Mouse (Mus musculus): ENCODE measurements around the gene Slc9a3. TPM values are rescaled to one million over a fixed set of nuclear protein-coding genes. Genes with fewer than 3 reads are reported as not detected.
A peak's percentile ranks its signal among the peaks of the same experiment; 100 is the strongest.

Slc9a3 gene
- polyA plus RNA-seq, 1 experiment from 2014 or later = not detected

GRCm38 (mm10) chr13:74129909-74130308, 8.7 kb downstream of the Slc9a3 start:
- no peak for DNase-seq (ENCODE audit: low spot score)
- Histone ChIP-seq H3K4me1 (replicated peaks; ENCODE audit: control insufficient read depth, insufficient read depth, low read length) (no peaks in the 10 kb centered on the region), H3K27me3 (ENCODE audit: control insufficient read depth, insufficient read depth, low read length) (no peaks in the 10 kb centered on the region), H3K9me3 (ENCODE audit: control insufficient read depth, low read length) (no peaks in the 10 kb centered on the region), H3K4me2 (ENCODE audit: low read depth, low read length, severe bottlenecking) (no peak overlapping the region), H3K4me3 (ENCODE audit: low read depth, low read length) (no peak overlapping the region), H3K27ac (ENCODE audit: low read depth, low read length) (no peak overlapping the region), H3K9ac (ENCODE audit: low read length) (no peak overlapping the region), H3K36me3 (ENCODE audit: control insufficient read depth, insufficient read depth, low read length) (no peaks in the 10 kb centered on the region)
- no peak for ATAC-seq (replicated peaks; ENCODE audit: low FRiP score)
- 87% methylated on average over 6 of the region's 6 CpGs for WGBS

- Histone ChIP-seq H3K4me3 (ENCODE audit: low read depth, low read length) (no peak overlapping the region), H3K9ac (ENCODE audit: low read length) (no peak overlapping the region), H3K36me3 (ENCODE audit: control insufficient read depth, insufficient read depth, low read length) (no peaks in the 10 kb centered on the region), H3K4me1 (replicated peaks; ENCODE audit: control insufficient read depth, insufficient read depth, low read length) (no peaks in the 10 kb centered on the region), H3K9me3 (ENCODE audit: control insufficient read depth, low read length) (no peaks in the 10 kb centered on the region), H3K27me3 (ENCODE audit: control insufficient read depth, insufficient read depth, low read length) (no peaks in the 10 kb centered on the region), H3K27ac (ENCODE audit: low read depth, low read length) (no peak overlapping the region), H3K4me2 (ENCODE audit: low read depth, low read length, severe bottlenecking) (no peak overlapping the region)
- ATAC-seq (replicated peaks; ENCODE audit: low FRiP score) = no peak
- WGBS = 86% methylated on average over 7 of the region's 7 CpGs
- DNase-seq (ENCODE audit: low spot score) = no peak
These were observed 17.8 kb downstream of the Slc9a3 start for GRCm38 (mm10) chr13:74138906-74139647.

GRCm38 (mm10) chr13:74140793-74141192, 19.5 kb downstream of the Slc9a3 start:
- no peak for DNase-seq (ENCODE audit: low spot score)
- no peaks in the 10 kb centered on the region for H3K27me3 ChIP-seq (ENCODE audit: control insufficient read depth, insufficient read depth, low read length)
- no peak overlapping the region for H3K4me3 ChIP-seq (ENCODE audit: low read depth, low read length)
- no peak for ATAC-seq (replicated peaks; ENCODE audit: low FRiP score)
- no peaks in the 10 kb centered on the region for H3K4me1 ChIP-seq (replicated peaks; ENCODE audit: control insufficient read depth, insufficient read depth, low read length)
- H3K9ac ChIP-seq (ENCODE audit: low read length) = no peak overlapping the region
- no peaks in the 10 kb centered on the region for H3K36me3 ChIP-seq (ENCODE audit: control insufficient read depth, insufficient read depth, low read length)
- H3K9me3 ChIP-seq (ENCODE audit: control insufficient read depth, low read length) = no peaks in the 10 kb centered on the region
- no peak overlapping the region for H3K4me2 ChIP-seq (ENCODE audit: low read depth, low read length, severe bottlenecking)
- H3K27ac ChIP-seq (ENCODE audit: low read depth, low read length) = no peak overlapping the region
- WGBS = 92% methylated on average over 6 of the region's 6 CpGs

- no peaks in the 10 kb centered on the region for H3K4me1 ChIP-seq (replicated peaks; ENCODE audit: control insufficient read depth, insufficient read depth, low read length)
- H3K4me2 ChIP-seq (ENCODE audit: low read depth, low read length, severe bottlenecking) = no peak overlapping the region
- H3K9me3 ChIP-seq (ENCODE audit: control insufficient read depth, low read length) = no peaks in the 10 kb centered on the region
- no peaks in the 10 kb centered on the region for H3K27me3 ChIP-seq (ENCODE audit: control insufficient read depth, insufficient read depth, low read length)
- WGBS = 72% methylated on average over 3 of the region's 3 CpGs
- no peaks in the 10 kb centered on the region for H3K36me3 ChIP-seq (ENCODE audit: control insufficient read depth, insufficient read depth, low read length)
- DNase-seq (ENCODE audit: low spot score) (no peak), ATAC-seq (replicated peaks; ENCODE audit: low FRiP score) (no peak)
- H3K9ac ChIP-seq (ENCODE audit: low read length) = no peak overlapping the region
- H3K4me3 ChIP-seq (ENCODE audit: low read depth, low read length) = no peak overlapping the region
- no peak overlapping the region for H3K27ac ChIP-seq (ENCODE audit: low read depth, low read length)
These were observed 22.0 kb downstream of the Slc9a3 start for GRCm38 (mm10) chr13:74143282-74143681.

GRCm38 (mm10) chr13:74144120-74144884, 23.0 kb downstream of the Slc9a3 start:
- H3K27ac ChIP-seq (ENCODE audit: low read depth, low read length) = no peak overlapping the region
- H3K36me3 ChIP-seq (ENCODE audit: control insufficient read depth, insufficient read depth, low read length) = no peaks in the 10 kb centered on the region
- H3K4me3 ChIP-seq (ENCODE audit: low read depth, low read length) = no peak overlapping the region
- H3K4me1 ChIP-seq (replicated peaks; ENCODE audit: control insufficient read depth, insufficient read depth, low read length) = no peaks in the 10 kb centered on the region
- H3K27me3 ChIP-seq (ENCODE audit: control insufficient read depth, insufficient read depth, low read length) = no peaks in the 10 kb centered on the region
- WGBS = 79% methylated on average over 7 of the region's 7 CpGs
- H3K9ac ChIP-seq (ENCODE audit: low read length) = no peak overlapping the region
- no peaks in the 10 kb centered on the region for H3K9me3 ChIP-seq (ENCODE audit: control insufficient read depth, low read length)
- no peak overlapping the region for H3K4me2 ChIP-seq (ENCODE audit: low read depth, low read length, severe bottlenecking)
- ATAC-seq (replicated peaks; ENCODE audit: low FRiP score) (no peak), DNase-seq (ENCODE audit: low spot score) (no peak)

- no peak overlapping the region for H3K27ac ChIP-seq (ENCODE audit: low read depth, low read length)
- H3K9ac ChIP-seq (ENCODE audit: low read length) = no peak overlapping the region
- ATAC-seq (replicated peaks; ENCODE audit: low FRiP score) (no peak), DNase-seq (ENCODE audit: low spot score) (no peak)
- no peaks in the 10 kb centered on the region for H3K27me3 ChIP-seq (ENCODE audit: control insufficient read depth, insufficient read depth, low read length)
- H3K36me3 ChIP-seq (ENCODE audit: control insufficient read depth, insufficient read depth, low read length) = no peaks in the 10 kb centered on the region
- H3K9me3 ChIP-seq (ENCODE audit: control insufficient read depth, low read length) = no peaks in the 10 kb centered on the region
- H3K4me3 ChIP-seq (ENCODE audit: low read depth, low read length) = no peak overlapping the region
- H3K4me2 ChIP-seq (ENCODE audit: low read depth, low read length, severe bottlenecking) = no peak overlapping the region
- 73% methylated on average over 3 of the region's 3 CpGs for WGBS
- no peaks in the 10 kb centered on the region for H3K4me1 ChIP-seq (replicated peaks; ENCODE audit: control insufficient read depth, insufficient read depth, low read length)
These were observed 24.8 kb downstream of the Slc9a3 start for GRCm38 (mm10) chr13:74145983-74146622.

- no peak overlapping the region for H3K4me2 ChIP-seq (ENCODE audit: low read depth, low read length, severe bottlenecking)
These were observed 26.1 kb downstream of the Slc9a3 start for GRCm38 (mm10) chr13:74147327-74147726.

GRCm38 (mm10) chr13:74166348-74167056, 45.2 kb downstream of the Slc9a3 start:
- Histone ChIP-seq H3K9ac (ENCODE audit: low read length) (peak overlapping the region; percentile 50), H3K4me2 (ENCODE audit: low read depth, low read length, severe bottlenecking) (peak overlapping the region; percentile 74), H3K9me3 (ENCODE audit: control insufficient read depth, low read length) (no peaks in the 10 kb centered on the region), H3K27me3 (ENCODE audit: control insufficient read depth, insufficient read depth, low read length) (no peaks in the 10 kb centered on the region), H3K27ac (ENCODE audit: low read depth, low read length) (no peak overlapping the region), H3K36me3 (ENCODE audit: control insufficient read depth, insufficient read depth, low read length) (no peaks in the 10 kb centered on the region; the same call in 1 of the 2 replicates), H3K4me3 (ENCODE audit: low read depth, low read length) (peak overlapping the region; percentile 41), H3K4me1 (replicated peaks; ENCODE audit: control insufficient read depth, insufficient read depth, low read length) (no peaks in the 10 kb centered on the region; the same call in 1 of the 2 replicates)
- WGBS = 6% methylated on average over 19 of the region's 19 CpGs
- ATAC-seq (replicated peaks; ENCODE audit: low FRiP score) = peak; percentile 85
- DNase-seq (ENCODE audit: low spot score) = peak; percentile 72

More at GRCm38 (mm10) chr13:74147327-74147726, 26.1 kb downstream of the Slc9a3 start:
- WGBS = 81% methylated on average over 2 of the region's 2 CpGs
- ATAC-seq (replicated peaks; ENCODE audit: low FRiP score) = no peak
- no peak for DNase-seq (ENCODE audit: low spot score)
- no peaks in the 10 kb centered on the region for H3K9me3 ChIP-seq (ENCODE audit: control insufficient read depth, low read length)
- H3K4me3 ChIP-seq (ENCODE audit: low read depth, low read length) = no peak overlapping the region
- H3K9ac ChIP-seq (ENCODE audit: low read length) = no peak overlapping the region
- H3K4me1 ChIP-seq (replicated peaks; ENCODE audit: control insufficient read depth, insufficient read depth, low read length) = no peaks in the 10 kb centered on the region
- no peaks in the 10 kb centered on the region for H3K27me3 ChIP-seq (ENCODE audit: control insufficient read depth, insufficient read depth, low read length)
- no peaks in the 10 kb centered on the region for H3K36me3 ChIP-seq (ENCODE audit: control insufficient read depth, insufficient read depth, low read length)
- H3K27ac ChIP-seq (ENCODE audit: low read depth, low read length) = no peak overlapping the region

All from forebrain, embryonic 11.5 days (tissue).